Mouse (Mus musculus) cortical plate, adult 2 months (tissue): ENCODE results near the gene 1700037H04Rik.

ENCODE experiments used
- CTCF ChIP-seq: fragments of 200-500 bp; IDR thresholded peaks from 2 replicates; pipeline ENCODE4 v1.5.1; 2011; ENCODE audit warnings: mild to moderate bottlenecking, control low read depth, low read length; ENCODE audit not compliant: insufficient read depth; ENCODE audit errors: extremely low read depth
- POLR2A ChIP-seq: fragments of 200-500 bp; IDR thresholded peaks from 2 replicates; pipeline ENCODE4 v1.6.1; 2011; ENCODE audit warnings: mild to moderate bottlenecking, low read length, control low read depth; ENCODE audit not compliant: insufficient read depth; ENCODE audit errors: extremely low read depth

DNA sequence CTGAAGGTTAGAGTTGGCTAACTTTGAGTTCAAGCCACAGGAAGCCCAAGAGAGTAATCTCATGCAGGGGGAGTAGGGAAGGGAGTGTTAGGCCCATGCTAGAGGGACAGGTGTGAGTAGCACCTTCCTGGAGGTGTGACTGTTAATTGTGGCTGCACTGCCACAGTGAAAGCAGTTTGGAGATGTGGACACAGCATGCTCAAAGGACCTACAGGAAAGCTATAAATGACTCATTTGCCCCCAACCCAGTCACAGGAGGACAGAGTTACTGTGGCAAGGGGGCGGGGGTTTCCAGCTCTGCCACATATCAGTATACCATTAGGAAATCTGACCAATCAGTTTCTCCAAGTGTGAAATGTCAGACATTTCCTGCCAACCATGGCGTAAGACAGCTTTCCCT lies 14.3 kb downstream of the 1700037H04Rik start:
- no peak for TF ChIP-seq CTCF
- no peak for TF ChIP-seq POLR2A
